ENCODE assay signal across 10 mouse cellular contexts in the genomic region with DNA sequence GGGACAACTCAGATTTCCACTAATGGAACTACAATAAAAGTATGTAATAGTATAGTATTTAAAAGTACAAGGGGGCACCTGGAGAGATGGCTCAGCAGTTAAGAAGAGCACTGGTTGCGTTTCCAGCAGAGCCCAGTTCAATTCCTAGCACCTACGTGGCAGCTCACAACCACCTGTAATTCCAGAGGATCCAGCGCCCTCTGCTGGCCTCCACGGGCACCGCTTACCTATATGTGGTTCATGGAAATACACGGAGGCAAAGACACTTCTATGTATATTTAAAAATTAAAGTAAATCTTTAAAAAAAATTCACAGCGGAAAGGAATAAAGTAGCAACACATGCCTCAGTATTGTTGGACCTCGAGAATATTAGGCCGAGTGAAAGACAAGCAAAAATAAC. TPM values are rescaled to one million over a fixed set of nuclear protein-coding genes. Genes with fewer than 3 reads are reported as not detected.
DNase-seq lines count a peak whose midpoint lies in the region; ATAC-seq and TF ChIP-seq lines count a peak whose summit lies in the region.
"Had no signal": no experiment of that assay in that cellular context is flagged by ENCODE, and none has a peak within 500 bp of the region (broad histone marks: within the 10 kb centered on the region; RNA-seq: fewer than 3 reads in every experiment).

No protein-coding gene starts in this region.

- no peak for TF ChIP-seq EP300 in liver, postnatal 0 days (IDR thresholded peaks at IDR 0.05; ENCODE audit: low read depth)

- H3K27ac ChIP-seq in intestine, postnatal 0 days (ENCODE audit: low read depth, low read length), result no peak overlapping the region
- H3K27ac ChIP-seq in intestine, embryonic 16.5 days (ENCODE audit: low read length), result no peak overlapping the region
- H3K27ac ChIP-seq in liver, postnatal 0 days (ENCODE audit: low read depth), result no peak overlapping the region
- H3K27ac ChIP-seq: limb, embryonic 15.5 days had no signal

- H3K9ac ChIP-seq in intestine, postnatal 0 days (ENCODE audit: low read depth, low read length), result no peak overlapping the region
- no peak overlapping the region for H3K9ac ChIP-seq in intestine, embryonic 16.5 days (ENCODE audit: low read depth, low read length)
- no peak overlapping the region for H3K9ac ChIP-seq in liver, postnatal 0 days (replicated peaks)
- H3K9ac ChIP-seq: limb, embryonic 15.5 days had no signal

- no peaks in the 10 kb centered on the region for H3K36me3 ChIP-seq in intestine, postnatal 0 days (ENCODE audit: control insufficient read depth, insufficient read depth)
- no peaks in the 10 kb centered on the region for H3K36me3 ChIP-seq in intestine, embryonic 16.5 days (ENCODE audit: control insufficient read depth, insufficient read depth, low read length)
- no peaks in the 10 kb centered on the region; the same call in 1 of the 2 replicates for H3K36me3 ChIP-seq in liver, postnatal 0 days (replicated peaks; ENCODE audit: insufficient read depth, low read length)
- H3K36me3 ChIP-seq: limb, embryonic 15.5 days had no signal

- H3K4me3 ChIP-seq in intestine, postnatal 0 days (ENCODE audit: low read depth, low read length), result no peak overlapping the region
- H3K4me3 ChIP-seq in intestine, embryonic 16.5 days (ENCODE audit: low read length), result no peak overlapping the region
- no peak overlapping the region for H3K4me3 ChIP-seq in liver, postnatal 0 days (ENCODE audit: low read depth, low read length)
- H3K4me3 ChIP-seq: limb, embryonic 15.5 days had no signal

- H3K27me3 ChIP-seq in intestine, postnatal 0 days (replicated peaks; ENCODE audit: control insufficient read depth, insufficient read depth, low read length), result no peaks in the 10 kb centered on the region
- no peaks in the 10 kb centered on the region for H3K27me3 ChIP-seq in intestine, embryonic 16.5 days (replicated peaks; ENCODE audit: control insufficient read depth, insufficient read depth, low read length)
- no peaks in the 10 kb centered on the region for H3K27me3 ChIP-seq in liver, postnatal 0 days (ENCODE audit: insufficient read depth, low read length)
- H3K27me3 ChIP-seq: limb, embryonic 15.5 days had no signal

- ATAC-seq in intestine, postnatal 0 days, result no peak
- no peak for ATAC-seq in intestine, embryonic 16.5 days
- ATAC-seq in liver, postnatal 0 days, result no peak

- 40% methylated on average over 9 of the region's 9 CpGs for WGBS in intestine, postnatal 0 days
- 40% methylated on average over 9 of the region's 9 CpGs for WGBS in intestine, embryonic 16.5 days
- WGBS in liver, postnatal 0 days (ENCODE audit: insufficient replicate concordance), result 29% methylated on average over 9 of the region's 9 CpGs

- intact Hi-C loops in heart, postnatal 36 days (cut with DNase I), result no loop called here

- peak; percentile 72 for TF ChIP-seq CTCF in intestine, postnatal 0 days (IDR thresholded peaks at IDR 0.05; ENCODE audit: low read depth)
- peak; percentile 73 for TF ChIP-seq CTCF in liver, postnatal 0 days (IDR thresholded peaks at IDR 0.05; ENCODE audit: low read depth)

- H3K9me3 ChIP-seq in intestine, postnatal 0 days (ENCODE audit: control insufficient read depth), result no peaks in the 10 kb centered on the region
- H3K9me3 ChIP-seq in intestine, embryonic 16.5 days (ENCODE audit: control insufficient read depth, low read length), result no peaks in the 10 kb centered on the region
- H3K9me3 ChIP-seq in liver, postnatal 0 days (ENCODE audit: low read length), result no peaks in the 10 kb centered on the region
- H3K9me3 ChIP-seq: limb, embryonic 15.5 days had no signal

- H3K4me1 ChIP-seq in intestine, postnatal 0 days (replicated peaks; ENCODE audit: control insufficient read depth, insufficient read depth, low read length), result no peaks in the 10 kb centered on the region
- H3K4me1 ChIP-seq in intestine, embryonic 16.5 days (ENCODE audit: control insufficient read depth, insufficient read depth, low read length), result no peaks in the 10 kb centered on the region
- H3K4me1 ChIP-seq in liver, postnatal 0 days (ENCODE audit: insufficient read depth), result 0 out of 2 replicates have a peak, but pooled peaks cover 3% of the 10 kb centered on the region

- peak; percentile 30 to 36 for DNase-seq in B cell, adult 2 months
- DNase-seq in adrenal gland, postnatal 25 days, result peak; percentile 47
- peak; percentile 68 for DNase-seq in liver, postnatal 0 days
- no peak for DNase-seq in T-cell, adult 2 months (ENCODE audit: low spot score)
- no peak for DNase-seq in cerebellum, adult 11 months
- no peak for DNase-seq in heart, postnatal 36 days

- no peak overlapping the region for H3K4me2 ChIP-seq in intestine, postnatal 0 days (replicated peaks; ENCODE audit: low read depth)
- no peak overlapping the region for H3K4me2 ChIP-seq in intestine, embryonic 16.5 days (ENCODE audit: low read depth, low read length)
- no peak overlapping the region for H3K4me2 ChIP-seq in liver, postnatal 0 days (ENCODE audit: low read depth, low read length)
- H3K4me2 ChIP-seq: limb, embryonic 15.5 days had no signal

RNA-seq across cellular contexts. Expression of a gene that starts 12.7 kb away (rescaled TPM):
- polyA plus RNA-seq in intestine, postnatal 0 days (2015; fragmentation: Nextera tagmentation; extraction: Ambion mirVana), result 0.12 TPM in 1 of 2 replicates, not detected in the other
- polyA plus RNA-seq in intestine, embryonic 16.5 days (2015; fragmentation: Nextera tagmentation; extraction: Ambion mirVana), result not detected in 2 replicates
- total RNA-seq in adrenal gland, postnatal 25 days (2021), result 6.9 TPM in 1 of 2 replicates, not detected in the other
- polyA plus RNA-seq in liver, postnatal 0 days (2015; fragmentation: Nextera tagmentation; extraction: Ambion mirVana), result 64.5 and 108 TPM in 2 replicates
- 1 to 10 TPM in 1 of 2 experiments, under 1 TPM in 1; 0.38 to 1.3 TPM for total RNA-seq in heart, postnatal 36 days (2021)
- polyA plus RNA-seq: limb, embryonic 15.5 days; stomach, embryonic 14.5 days had no signal

RNA-seq across cellular contexts. Expression of a gene that starts 36.6 kb away (rescaled TPM):
- 5.5 and 6.2 TPM in 2 replicates for polyA plus RNA-seq in intestine, postnatal 0 days (2015; fragmentation: Nextera tagmentation; extraction: Ambion mirVana)
- polyA plus RNA-seq in intestine, embryonic 16.5 days (2015; fragmentation: Nextera tagmentation; extraction: Ambion mirVana), result 3.9 and 4.4 TPM in 2 replicates
- 0.27 and 0.62 TPM in 2 replicates for total RNA-seq in adrenal gland, postnatal 25 days (2021)
- 0.13 and 0.31 TPM in 2 replicates for polyA plus RNA-seq in liver, postnatal 0 days (2015; fragmentation: Nextera tagmentation; extraction: Ambion mirVana)
- total RNA-seq in heart, postnatal 36 days (2021), result 1 to 10 TPM; 3.3 to 7.0 TPM
- polyA plus RNA-seq: limb, embryonic 15.5 days had no signal

RNA-seq across cellular contexts. Expression of a gene that starts 41.0 kb away (rescaled TPM):
- 24.9 and 25.0 TPM in 2 replicates for polyA plus RNA-seq in intestine, postnatal 0 days (2015; fragmentation: Nextera tagmentation; extraction: Ambion mirVana)
- 12.0 and 17.1 TPM in 2 replicates for polyA plus RNA-seq in intestine, embryonic 16.5 days (2015; fragmentation: Nextera tagmentation; extraction: Ambion mirVana)
- not detected in 2 replicates for total RNA-seq in adrenal gland, postnatal 25 days (2021)
- polyA plus RNA-seq in liver, postnatal 0 days (2015; fragmentation: Nextera tagmentation; extraction: Ambion mirVana), result 0.58 and 0.69 TPM in 2 replicates
- total RNA-seq in heart, postnatal 36 days (2021), result under 1 TPM; 0.14 to 0.19 TPM

Comparison
In these comparisons a context has a peak if more than half of its experiments do, and no peak if none do; other contexts are left out.
1. DNase-seq: peak in B cell, adult 2 months (2 of 2), adrenal gland, postnatal 25 days (single experiment) and liver, postnatal 0 days (single experiment); none in T-cell, adult 2 months (single experiment), cerebellum, adult 11 months (single experiment) and heart, postnatal 36 days (0 of 2).
2. RNA of a gene that starts 12.7 kb away (polyA plus RNA-seq): 64.5 to 108 TPM in liver, postnatal 0 days; 0.12 TPM in intestine, postnatal 0 days and not detected in intestine, embryonic 16.5 days; every median in the first group is over 10 times any median in the second.